Mouse (Mus musculus): ENCODE measurements around the gene Syne3.

Gene Syne3

GRCm38 (mm10) chr12:105009370-105010212, at the start of gene Syne3:
TSS of gene Syne3 (minus strand) at chr12:105009809.
- in situ Hi-C loops (cut with MboI), result no loop called here

GRCm38 (mm10) chr12:105055308-105055707, 45.7 kb upstream of the Syne3 start:
- in situ Hi-C loops (cut with MboI), result no loop called here

- in situ Hi-C loops (cut with MboI), result no loop called here
Measured at GRCm38 (mm10) chr12:105054041-105054440, 44.4 kb upstream of the Syne3 start.

- in situ Hi-C loops (cut with MboI), result no loop called here
Measured at GRCm38 (mm10) chr12:105050898-105051297, 41.3 kb upstream of the Syne3 start.

- in situ Hi-C loops (cut with MboI), result loop anchor here (25.0 kb wide), 1 partner anchor 313 kb away; no protein-coding TSS in a partner anchor
Measured at GRCm38 (mm10) chr12:105049813-105050212, 40.2 kb upstream of the Syne3 start.

GRCm38 (mm10) chr12:105048301-105048863, 38.8 kb upstream of the Syne3 start:
- in situ Hi-C loops (cut with MboI), result loop anchor here (25.0 kb wide), 1 partner anchor 311 kb away; no protein-coding TSS in a partner anchor

- in situ Hi-C loops (cut with MboI), result loop anchor here (25.0 kb wide), 1 partner anchor 307 kb away; no protein-coding TSS in a partner anchor
Measured at GRCm38 (mm10) chr12:105044775-105045174, 35.2 kb upstream of the Syne3 start.

- in situ Hi-C loops (cut with MboI), result loop anchor here (25.0 kb wide), 1 partner anchor 306 kb away; no protein-coding TSS in a partner anchor
Measured at GRCm38 (mm10) chr12:105043081-105043480, 33.5 kb upstream of the Syne3 start.

GRCm38 (mm10) chr12:105040950-105041349, 31.3 kb upstream of the Syne3 start:
- in situ Hi-C loops (cut with MboI), result loop anchor here (25.0 kb wide), 1 partner anchor 304 kb away; no protein-coding TSS in a partner anchor

GRCm38 (mm10) chr12:105039578-105040289, 30.1 kb upstream of the Syne3 start:
- in situ Hi-C loops (cut with MboI), result loop anchor here (25.0 kb wide), 1 partner anchor 302 kb away; no protein-coding TSS in a partner anchor

GRCm38 (mm10) chr12:105038918-105039317, 29.3 kb upstream of the Syne3 start:
- in situ Hi-C loops (cut with MboI), result loop anchor here (25.0 kb wide), 1 partner anchor 302 kb away; no protein-coding TSS in a partner anchor

GRCm38 (mm10) chr12:105038211-105038610, 28.6 kb upstream of the Syne3 start:
- in situ Hi-C loops (cut with MboI), result loop anchor here (25.0 kb wide), 1 partner anchor 301 kb away; no protein-coding TSS in a partner anchor

GRCm38 (mm10) chr12:105034130-105034769, 24.6 kb upstream of the Syne3 start:
- in situ Hi-C loops (cut with MboI), result loop anchor here (25.0 kb wide), 1 partner anchor 297 kb away; no protein-coding TSS in a partner anchor

GRCm38 (mm10) chr12:105032832-105033775, 23.5 kb upstream of the Syne3 start:
- in situ Hi-C loops (cut with MboI), result loop anchor here (25.0 kb wide), 1 partner anchor 296 kb away; no protein-coding TSS in a partner anchor

- in situ Hi-C loops (cut with MboI), result loop anchor here (25.0 kb wide), 1 partner anchor 295 kb away; no protein-coding TSS in a partner anchor
Measured at GRCm38 (mm10) chr12:105032147-105032831, 22.7 kb upstream of the Syne3 start, which contains the start of gene Glrx5. TSS of gene Glrx5 (plus strand) at chr12:105032688.

- in situ Hi-C loops (cut with MboI), result loop anchor here (25.0 kb wide), 1 partner anchor 294 kb away; no protein-coding TSS in a partner anchor
Measured at GRCm38 (mm10) chr12:105031081-105032058, 21.8 kb upstream of the Syne3 start.

- in situ Hi-C loops (cut with MboI), result loop anchor here (5.0 to 25.0 kb wide), 2 partner anchors 78 to 293 kb away; no protein-coding TSS in a partner anchor
Measured at GRCm38 (mm10) chr12:105029890-105030289, 20.3 kb upstream of the Syne3 start.

All from mature B cell (primary cell).